Mouse (Mus musculus) CD8-positive naive resting alpha-beta T cell, adult 2 months (primary cell): ENCODE data around the gene Mdm4.

Experiments
- DNase-seq, 2 experiments: peaks; one replicate each; pipeline ENCODE4 v3.0.0; 2022; ENCODE audit warnings: low read depth in 2 of 2, low spot score in 2 of 2

Mdm4 gene

GRCm38 (mm10) chr1:132947811-132948210 lies 82.5 kb downstream of the Mdm4 start:
- no peak for DNase-seq

GRCm38 (mm10) chr1:132945826-132946225 lies 84.5 kb downstream of the Mdm4 start:
- DNase-seq = no peak

- DNase-seq = no peak
Observed at GRCm38 (mm10) chr1:132938975-132939374, 91.4 kb downstream of the Mdm4 start.

- DNase-seq = no peak
Observed at GRCm38 (mm10) chr1:132937296-132938030, 92.9 kb downstream of the Mdm4 start.

- DNase-seq = no peak
Observed at GRCm38 (mm10) chr1:132934856-132935255, 95.5 kb downstream of the Mdm4 start.

GRCm38 (mm10) chr1:132932421-132932820 lies 97.9 kb downstream of the Mdm4 start:
- no peak for DNase-seq

- no peak for DNase-seq
Observed at GRCm38 (mm10) chr1:132930291-132930690, 100.1 kb downstream of the Mdm4 start.

GRCm38 (mm10) chr1:132928907-132929250 lies 101.5 kb downstream of the Mdm4 start:
- no peak for DNase-seq

- no peak for DNase-seq
Observed at GRCm38 (mm10) chr1:132928032-132928906, 102.1 kb downstream of the Mdm4 start.

GRCm38 (mm10) chr1:132925270-132925669 lies 105.1 kb downstream of the Mdm4 start:
- DNase-seq = no peak

- no peak for DNase-seq
Observed at GRCm38 (mm10) chr1:132922257-132922656, 108.1 kb downstream of the Mdm4 start.

- DNase-seq = no peak
Observed at GRCm38 (mm10) chr1:132921071-132921470, 109.3 kb downstream of the Mdm4 start.

- no peak for DNase-seq
Observed at GRCm38 (mm10) chr1:132919258-132919657, 111.1 kb downstream of the Mdm4 start.

- DNase-seq = no peak
Observed at GRCm38 (mm10) chr1:132918117-132918680, 112.2 kb downstream of the Mdm4 start.

- no peak for DNase-seq
Observed at GRCm38 (mm10) chr1:132917554-132917953, 112.8 kb downstream of the Mdm4 start.

GRCm38 (mm10) chr1:132915849-132916493 lies 114.4 kb downstream of the Mdm4 start:
- no peak for DNase-seq

GRCm38 (mm10) chr1:132910414-132911041 lies 119.8 kb downstream of the Mdm4 start:
- no peak for DNase-seq

- no peak for DNase-seq
Observed at GRCm38 (mm10) chr1:132909951-132910350, 120.4 kb downstream of the Mdm4 start.
